Mouse (Mus musculus) heart, postnatal 0 days (tissue): Measurements from ENCODE around the gene D230025D16Rik. TPM values are rescaled to one million over a fixed set of nuclear protein-coding genes. Genes with fewer than 3 reads are reported as not detected.

Source experiments
- ATAC-seq: fragments of 200-750 bp; cut with Nextera tagmentation; 2 replicates; pipeline ENCODE4 v1.8.0; 2017; ENCODE audit warnings: low read depth, moderate number of reproducible peaks, moderate library complexity; ENCODE audit not compliant: insufficient read depth
- DNase-seq: peaks from one replicate; pipeline ENCODE4 v3.0.0-alpha.2; 2016; ENCODE audit warnings: low spot score
- H3K27ac ChIP-seq: fragments of 300-500 bp; sonication (generic); 2 replicates; pipeline ENCODE4 v1.5.1; 2014; ENCODE audit warnings: low read depth, mild to moderate bottlenecking
- H3K27me3 ChIP-seq: fragments of 300-500 bp; sonication (generic); 2 replicates; pipeline ENCODE4 v1.6.1; 2014; ENCODE audit warnings: low read length, mixed read lengths; ENCODE audit not compliant: control insufficient read depth, insufficient read depth
- H3K36me3 ChIP-seq: fragments of 300-500 bp; sonication (generic); replicated peaks from 2 replicates; pipeline ENCODE4 v1.6.1; 2014; ENCODE audit warnings: low read length, mixed read lengths; ENCODE audit not compliant: control insufficient read depth, insufficient read depth
- H3K4me1 ChIP-seq: fragments of 300-500 bp; sonication (generic); 2 replicates; pipeline ENCODE4 v1.6.1; 2014; ENCODE audit warnings: antibody characterized with exemption; ENCODE audit not compliant: control insufficient read depth, insufficient read depth
- H3K4me2 ChIP-seq: fragments of 300-500 bp; sonication (generic); 2 replicates; pipeline ENCODE4 v1.6.1; 2014; ENCODE audit warnings: low read depth, mild to moderate bottlenecking, low read length, moderate library complexity
- H3K4me3 ChIP-seq: fragments of 300-500 bp; sonication (generic); 2 replicates; pipeline ENCODE4 v1.5.1; 2014; ENCODE audit warnings: low read depth, low read length
- H3K9ac ChIP-seq: fragments of 300-500 bp; sonication (generic); replicated peaks from 2 replicates; pipeline ENCODE4 v1.6.1; 2014; ENCODE audit warnings: low read depth, low read length, mixed read lengths
- H3K9me3 ChIP-seq: fragments of 300-500 bp; sonication (generic); replicated peaks from 2 replicates; pipeline ENCODE4 v1.6.1; 2016; ENCODE audit warnings: low read length; ENCODE audit not compliant: control insufficient read depth
- CTCF ChIP-seq: IDR thresholded peaks from 2 replicates; pipeline ENCODE4 v1.5.1; 2016; ENCODE audit warnings: antibody characterized with exemption, control low read depth, low read depth
- EP300 ChIP-seq: IDR thresholded peaks from 2 replicates; pipeline ENCODE4 v1.6.1; 2016; ENCODE audit warnings: antibody characterized with exemption, low read depth
- WGBS: fragments of 180-500 bp; shearing (Covaris S2); extraction: QIAGEN DNeasy Blood & Tissue Kit; methylation state at CpG from one replicate; pipeline ENCODE4 v1.1.7; 2014; 5-methylcytosine and 5-hydroxymethylcytosine counted together
- polyA plus RNA-seq: library from polyadenylated mRNA; unstranded; fragments of >200 nt; fragmentation: Nextera tagmentation; extraction: Ambion mirVana; gene quantifications from 2 replicates; pipeline ENCODE4 v1.2.1, GENCODE M21; 2015
- total RNA-seq: library from RNA; depleted of rRNA; stranded (reverse); fragments of >200 nt; gene quantifications from 2 replicates; pipeline ENCODE4 v1.2.3, GENCODE M21; 2014; ENCODE audit warnings: low replicate concordance

D230025D16Rik gene
- total and polyA plus RNA-seq, 2 experiments from 2014 or later: 14.3 to 30.4 TPM

- peaks cover 16% of the 10 kb centered on the region for H3K27me3 ChIP-seq
Measured at GRCm38 (mm10) chr8:105265128-105265527, 40.2 kb downstream of the D230025D16Rik start.

GRCm38 (mm10) chr8:105266775-105267174 lies 41.8 kb downstream of the D230025D16Rik start:
- Histone ChIP-seq H3K27ac (no peak overlapping the region), H3K36me3 (0 out of 2 replicates have a peak, but pooled peaks cover 4% of the 10 kb centered on the region), H3K4me1 (peaks cover 24% of the 10 kb centered on the region), H3K4me3 (no peak overlapping the region), H3K27me3 (peaks cover 32% of the 10 kb centered on the region), H3K9me3 (no peaks in the 10 kb centered on the region), H3K4me2 (no peak overlapping the region), H3K9ac (no peak overlapping the region)
- 58% methylated on average over 13 of the region's 13 CpGs for WGBS
- no peak for ATAC-seq
- no peak for DNase-seq
- TF ChIP-seq EP300 (no peak), CTCF (no peak)

More at GRCm38 (mm10) chr8:105265128-105265527, 40.2 kb downstream of the D230025D16Rik start:
- ATAC-seq: no peak
- H3K36me3 ChIP-seq: 0 out of 2 replicates have a peak, but pooled peaks cover 4% of the 10 kb centered on the region
- 17% methylated on average over 10 of the region's 10 CpGs for WGBS
- H3K4me3 ChIP-seq: peak overlapping the region; percentile 74
- peak overlapping the region; percentile 94 for H3K4me2 ChIP-seq
- peaks cover 19% of the 10 kb centered on the region for H3K4me1 ChIP-seq
- TF ChIP-seq EP300 (no peak), CTCF (no peak)
- H3K9ac ChIP-seq: peak overlapping the region; percentile 55
- no peaks in the 10 kb centered on the region for H3K9me3 ChIP-seq
- no peak overlapping the region for H3K27ac ChIP-seq
- no peak for DNase-seq

GRCm38 (mm10) chr8:105268342-105269074 lies 43.6 kb downstream of the D230025D16Rik start:
- Histone ChIP-seq H3K27me3 (peaks cover 48% of the 10 kb centered on the region), H3K27ac (no peak overlapping the region)

GRCm38 (mm10) chr8:105269075-105269458 lies 44.1 kb downstream of the D230025D16Rik start:
- WGBS: 2% methylated on average over 10 of the region's 10 CpGs
- H3K27me3 ChIP-seq: peaks cover 54% of the 10 kb centered on the region
- H3K4me2 ChIP-seq: peak overlapping the region; percentile 95
- peak overlapping the region; percentile 47 for H3K9ac ChIP-seq
- no peak overlapping the region for H3K27ac ChIP-seq
- H3K4me3 ChIP-seq: peak overlapping the region; percentile 56
- DNase-seq (no peak), ATAC-seq (0 out of 2 replicates have a peak, but pooled peaks have one; percentile 16)
- H3K9me3 ChIP-seq: no peaks in the 10 kb centered on the region
- peaks cover 21% of the 10 kb centered on the region for H3K4me1 ChIP-seq
- 0 out of 2 replicates have a peak, but pooled peaks cover 4% of the 10 kb centered on the region for H3K36me3 ChIP-seq
- TF ChIP-seq CTCF (no peak), EP300 (no peak)

More at GRCm38 (mm10) chr8:105268342-105269074, 43.6 kb downstream of the D230025D16Rik start:
- H3K36me3 ChIP-seq: 0 out of 2 replicates have a peak, but pooled peaks cover 4% of the 10 kb centered on the region
- H3K9ac ChIP-seq: peak overlapping the region; percentile 47
- H3K4me2 ChIP-seq: peak overlapping the region; percentile 95
- peaks cover 24% of the 10 kb centered on the region for H3K4me1 ChIP-seq
- ATAC-seq: peak; percentile 23; the same call in 1 of the 2 replicates
- TF ChIP-seq CTCF (no peak), EP300 (no peak)
- H3K9me3 ChIP-seq: no peaks in the 10 kb centered on the region
- 5% methylated on average over 65 of the region's 65 CpGs for WGBS
- peak overlapping the region; percentile 56 for H3K4me3 ChIP-seq
- no peak for DNase-seq

GRCm38 (mm10) chr8:105269461-105269947 lies 44.6 kb downstream of the D230025D16Rik start, which contains the start of gene Hsf4:
TSS of gene Hsf4 (plus strand) at chr8:105269801.
- H3K27ac ChIP-seq: no peak within 1 kb of the TSS
- ATAC-seq (peak; percentile 68), DNase-seq (no peak)
- H3K9ac ChIP-seq: peak within 1 kb of the TSS; percentile 47
- TF ChIP-seq EP300: no peak
- no peak for TF ChIP-seq CTCF
- peaks cover 20% of the 10 kb centered on the region for H3K4me1 ChIP-seq
- H3K27me3 ChIP-seq: peaks cover 58% of the 10 kb centered on the region
- H3K9me3 ChIP-seq: no peaks in the 10 kb centered on the region
- H3K4me3 ChIP-seq: peak within 1 kb of the TSS; percentile 56
- H3K36me3 ChIP-seq: 0 out of 2 replicates have a peak, but pooled peaks cover 4% of the 10 kb centered on the region
- under 1% methylated on average over 42 of the region's 42 CpGs for WGBS
- H3K4me2 ChIP-seq: peak within 1 kb of the TSS; percentile 95
